Mouse (Mus musculus) embryonic fibroblast, embryonic 13.5 days (primary cell): ENCODE measurements around the gene Ltbp1.

Experiments
- CTCF ChIP-seq: IDR thresholded peaks from 2 replicates; pipeline ENCODE4 v1.5.1; 2011; ENCODE audit warnings: mild to moderate bottlenecking, control low read depth, low read length, moderate library complexity, borderline replicate concordance; ENCODE audit not compliant: insufficient read depth
- POLR2A ChIP-seq: IDR thresholded peaks from 2 replicates; pipeline ENCODE4 v1.6.1; 2011; ENCODE audit warnings: low read depth, mild to moderate bottlenecking, control low read depth, low read length, moderate library complexity

- no peak for TF ChIP-seq CTCF
- TF ChIP-seq POLR2A = no peak
Measured at GRCm38 (mm10) chr17:75101215-75101614, 95.8 kb downstream of the Ltbp1 start.
